In the genomic region with DNA sequence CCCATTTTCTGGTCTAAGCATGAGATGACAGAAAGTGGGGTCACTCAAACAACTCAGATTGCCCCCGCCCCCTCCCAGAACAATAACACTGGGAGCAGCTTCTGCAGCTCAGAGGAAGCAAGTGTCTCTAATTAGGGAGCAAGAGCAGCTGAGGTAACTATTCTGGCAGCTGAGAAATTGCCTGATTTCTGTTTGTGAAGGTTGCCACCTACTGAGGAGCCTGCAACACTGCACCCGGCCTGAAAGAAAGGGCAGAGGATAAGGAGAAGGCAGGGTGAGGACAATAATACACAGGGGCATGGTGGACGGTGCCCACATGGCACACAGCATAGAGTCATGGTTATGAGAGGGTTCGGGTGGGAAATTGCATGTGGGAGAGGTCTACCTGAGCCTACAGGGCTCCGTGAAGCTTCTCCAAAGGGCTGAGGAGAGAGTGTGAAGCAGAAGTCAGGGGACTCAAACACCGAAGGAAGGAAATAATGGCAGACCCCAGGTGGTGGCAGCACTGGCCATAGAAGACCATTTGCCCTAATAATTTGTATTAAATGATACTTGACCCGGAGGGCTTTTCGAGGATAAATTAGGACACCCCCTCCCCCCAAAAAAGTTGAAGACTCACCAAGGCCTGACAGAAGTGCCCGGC, we compare ENCODE assay signal across 9 mouse cellular contexts.
DNase-seq lines count a peak whose midpoint lies in the region; ATAC-seq and TF ChIP-seq lines count a peak whose summit lies in the region.
"Had no signal": no experiment of that assay in that cellular context is flagged by ENCODE, and none has a peak within 500 bp of the region (broad histone marks: within the 10 kb centered on the region; RNA-seq: fewer than 3 reads in every experiment).

No protein-coding gene starts in this region.

- no peak overlapping the region for H3K27ac ChIP-seq in CH12.LX (ENCODE audit: insufficient read depth, low read depth)
- H3K27ac ChIP-seq in embryonic facial prominence, embryonic 14.5 days (replicated peaks; ENCODE audit: low read depth, low read length): no peak overlapping the region
- no peak overlapping the region for H3K27ac ChIP-seq in kidney, embryonic 14.5 days (ENCODE audit: low read depth, low read length)
- no peak overlapping the region for H3K27ac ChIP-seq in limb, embryonic 11.5 days (replicated peaks; ENCODE audit: low read depth, low read length)
- H3K27ac ChIP-seq in neural tube, embryonic 11.5 days (ENCODE audit: low read depth, low read length): no peak overlapping the region
- H3K27ac ChIP-seq: stomach, embryonic 15.5 days had no signal

- peak; percentile 56 to 74 for TF ChIP-seq CTCF in CH12.LX (conservative IDR thresholded peaks at IDR 0.05 in 1 of 2, IDR thresholded peaks at IDR 0.05 in 1 of 2; ENCODE audit: low read depth in 2 of 2, low read length in 2 of 2)

- no peak overlapping the region; the same call in 1 of the 2 replicates for H3K4me2 ChIP-seq in CH12.LX (ENCODE audit: insufficient read depth, low read depth, poor library complexity, severe bottlenecking)
- H3K4me2 ChIP-seq in embryonic facial prominence, embryonic 14.5 days (ENCODE audit: low read depth, low read length): no peak overlapping the region
- no peak overlapping the region for H3K4me2 ChIP-seq in kidney, embryonic 14.5 days (replicated peaks; ENCODE audit: low read depth, low read length)
- H3K4me2 ChIP-seq in limb, embryonic 11.5 days (ENCODE audit: low read depth, severe bottlenecking): no peak overlapping the region
- no peak overlapping the region for H3K4me2 ChIP-seq in neural tube, embryonic 11.5 days (ENCODE audit: low read depth)
- H3K4me2 ChIP-seq: stomach, embryonic 15.5 days had no signal

- DNase-seq in CH12.LX (ENCODE audit: extremely low read depth): peak; percentile 45
- DNase-seq in adrenal gland, postnatal 36 days: peak; percentile 29 to 47
- DNase-seq in embryonic facial prominence, embryonic 14.5 days (ENCODE audit: low spot score): peak; percentile 93
- DNase-seq in heart, adult 9 months (ENCODE audit: low spot score in 2 of 2): peak; percentile 4 to 33
- DNase-seq in limb, embryonic 11.5 days (ENCODE audit: low spot score): peak; percentile 80
- DNase-seq in neural tube, embryonic 11.5 days (ENCODE audit: low spot score): peak; percentile 75
- DNase-seq in yolk sac, embryonic 10.5 days (ENCODE audit: low spot score): peak; percentile 28

- WGBS in embryonic facial prominence, embryonic 14.5 days: 32% methylated on average over 9 of the region's 9 CpGs
- 38% methylated on average over 9 of the region's 9 CpGs for WGBS in kidney, embryonic 14.5 days
- 35% methylated on average over 9 of the region's 9 CpGs for WGBS in limb, embryonic 11.5 days
- 38% methylated on average over 9 of the region's 9 CpGs for WGBS in neural tube, embryonic 11.5 days

- dilution Hi-C loops in CH12.LX (cut with MboI; ENCODE audit: extremely low pct_ligation_motif_present, extremely low pct_unique_long_range_greater_than_20kb, low sequenced_read_pairs): no loop called here

- peak; percentile 79 for ATAC-seq in embryonic facial prominence, embryonic 14.5 days (ENCODE audit: low read depth)
- ATAC-seq in kidney, embryonic 14.5 days (ENCODE audit: low FRiP score, low TSS enrichment): peak; percentile 71
- ATAC-seq in limb, embryonic 11.5 days (ENCODE audit: insufficient number of reproducible peaks, low FRiP score, low TSS enrichment, low read depth): 0 out of 2 replicates have a peak, but pooled peaks have one; percentile 65
- ATAC-seq in neural tube, embryonic 11.5 days (ENCODE audit: insufficient read depth, low FRiP score, low TSS enrichment): peak; percentile 79

- H3K9ac ChIP-seq in CH12.LX (ENCODE audit: insufficient read depth, low read depth): no peak overlapping the region
- no peak overlapping the region for H3K9ac ChIP-seq in embryonic facial prominence, embryonic 14.5 days (ENCODE audit: low read depth, low read length)
- H3K9ac ChIP-seq in kidney, embryonic 14.5 days (ENCODE audit: low read depth, low read length): no peak overlapping the region
- H3K9ac ChIP-seq in limb, embryonic 11.5 days (ENCODE audit: low read length): no peak overlapping the region
- no peak overlapping the region for H3K9ac ChIP-seq in neural tube, embryonic 11.5 days (ENCODE audit: low read length)
- H3K9ac ChIP-seq: stomach, embryonic 15.5 days had no signal

- H3K36me3 ChIP-seq in CH12.LX (replicated peaks in 1 of 2; ENCODE audit: control insufficient read depth in 1 of 2, insufficient read depth in 1 of 2, low read length in 1 of 2): no peaks in the 10 kb centered on the region
- no peaks in the 10 kb centered on the region for H3K36me3 ChIP-seq in embryonic facial prominence, embryonic 14.5 days (ENCODE audit: control insufficient read depth, insufficient read depth, low read length)
- no peaks in the 10 kb centered on the region for H3K36me3 ChIP-seq in kidney, embryonic 14.5 days (ENCODE audit: control insufficient read depth, insufficient read depth, low read length)
- no peaks in the 10 kb centered on the region for H3K36me3 ChIP-seq in limb, embryonic 11.5 days (ENCODE audit: control insufficient read depth, insufficient read depth, low read length)
- no peaks in the 10 kb centered on the region for H3K36me3 ChIP-seq in neural tube, embryonic 11.5 days (ENCODE audit: control insufficient read depth, insufficient read depth, low read length)
- H3K36me3 ChIP-seq: stomach, embryonic 15.5 days had no signal

- TF ChIP-seq POLR2A in CH12.LX (IDR thresholded peaks at IDR 0.05; ENCODE audit: low read depth, low read length): no peak

- H3K4me1 ChIP-seq in CH12.LX (ENCODE audit: control insufficient read depth in 1 of 2, insufficient read depth in 2 of 2): no peaks in the 10 kb centered on the region
- peaks cover 5% of the 10 kb centered on the region; the same call in 1 of the 2 replicates for H3K4me1 ChIP-seq in embryonic facial prominence, embryonic 14.5 days (ENCODE audit: control insufficient read depth, insufficient read depth, low read length)
- H3K4me1 ChIP-seq in kidney, embryonic 14.5 days (ENCODE audit: control insufficient read depth, insufficient read depth, low read length): peaks cover 11% of the 10 kb centered on the region
- H3K4me1 ChIP-seq in limb, embryonic 11.5 days (ENCODE audit: control insufficient read depth, insufficient read depth, low read length): 0 out of 2 replicates have a peak, but pooled peaks cover 5% of the 10 kb centered on the region
- no peaks in the 10 kb centered on the region for H3K4me1 ChIP-seq in neural tube, embryonic 11.5 days (ENCODE audit: control insufficient read depth, insufficient read depth, low read length)
- H3K4me1 ChIP-seq: stomach, embryonic 15.5 days had no signal

- no peak for TF ChIP-seq EP300 in CH12.LX (IDR thresholded peaks at IDR 0.05; ENCODE audit: low read length)

- TF ChIP-seq RAD21 in CH12.LX (IDR thresholded peaks at IDR 0.05; ENCODE audit: low read depth, low read length): peak; percentile 74

- in situ Hi-C loops in CH12.LX (cut with MboI; ENCODE audit: low pct_ligation_motif_present, low pct_unique_long_range_greater_than_20kb, low sequenced_read_pairs): no loop called here

- H3K27me3 ChIP-seq in CH12.LX (replicated peaks): no peaks in the 10 kb centered on the region
- H3K27me3 ChIP-seq in embryonic facial prominence, embryonic 14.5 days (replicated peaks; ENCODE audit: control insufficient read depth, insufficient read depth, low read length): no peaks in the 10 kb centered on the region
- no peaks in the 10 kb centered on the region for H3K27me3 ChIP-seq in kidney, embryonic 14.5 days (ENCODE audit: control insufficient read depth, insufficient read depth, low read length)
- H3K27me3 ChIP-seq in limb, embryonic 11.5 days (ENCODE audit: control insufficient read depth, insufficient read depth, low read length): no peaks in the 10 kb centered on the region
- H3K27me3 ChIP-seq in neural tube, embryonic 11.5 days (ENCODE audit: control insufficient read depth, insufficient read depth, low read length): no peaks in the 10 kb centered on the region
- H3K27me3 ChIP-seq: stomach, embryonic 15.5 days had no signal

- H3K9me3 ChIP-seq in CH12.LX (replicated peaks; ENCODE audit: low read length): no peaks in the 10 kb centered on the region
- H3K9me3 ChIP-seq in embryonic facial prominence, embryonic 14.5 days (ENCODE audit: control insufficient read depth, low read length): no peaks in the 10 kb centered on the region
- no peaks in the 10 kb centered on the region for H3K9me3 ChIP-seq in kidney, embryonic 14.5 days (ENCODE audit: control insufficient read depth, low read length)
- H3K9me3 ChIP-seq in limb, embryonic 11.5 days (ENCODE audit: control insufficient read depth, low read length): no peaks in the 10 kb centered on the region
- no peaks in the 10 kb centered on the region for H3K9me3 ChIP-seq in neural tube, embryonic 11.5 days (ENCODE audit: control insufficient read depth, low read length)
- H3K9me3 ChIP-seq: stomach, embryonic 15.5 days had no signal

- H3K79me2 ChIP-seq in CH12.LX (replicated peaks; ENCODE audit: control insufficient read depth, extremely low read depth, insufficient read depth, poor library complexity, severe bottlenecking): no peaks in the 10 kb centered on the region

- H3K4me3 ChIP-seq in CH12.LX (replicated peaks in 1 of 3; ENCODE audit: low read depth in 2 of 3, low read length in 2 of 3, poor library complexity in 1 of 3): no peak overlapping the region
- no peak overlapping the region for H3K4me3 ChIP-seq in embryonic facial prominence, embryonic 14.5 days (ENCODE audit: low read depth, low read length)
- no peak overlapping the region for H3K4me3 ChIP-seq in kidney, embryonic 14.5 days (ENCODE audit: low read length)
- no peak overlapping the region for H3K4me3 ChIP-seq in limb, embryonic 11.5 days (ENCODE audit: low read depth, low read length)
- no peak overlapping the region for H3K4me3 ChIP-seq in neural tube, embryonic 11.5 days (ENCODE audit: low read depth, low read length)
- H3K4me3 ChIP-seq: stomach, embryonic 15.5 days had no signal

TF ChIP-seq in CH12.LX, 34 proteins besides CTCF, POLR2A, EP300 and RAD21:
- TF ChIP-seq SMC3 (IDR thresholded peaks at IDR 0.05; ENCODE audit: low read depth, low read length): peak; percentile 56
- TF ChIP-seq ELF1 (IDR thresholded peaks at IDR 0.05; ENCODE audit: low read depth, low read length): no peak

Comparison
In these comparisons a context has a peak if more than half of its experiments do, and no peak if none do; other contexts are left out.
1. DNase-seq: peak in every context shown above with its lines; median percentile 93 in embryonic facial prominence, embryonic 14.5 days; 80 in limb, embryonic 11.5 days; 75 in neural tube, embryonic 11.5 days; 45 in CH12.LX; 38 in adrenal gland, postnatal 36 days; 28 in yolk sac, embryonic 10.5 days; 18 in heart, adult 9 months.